Mouse (Mus musculus): ENCODE measurements around the gene Aurkb.
A peak's percentile ranks its signal among the peaks of the same experiment; 100 is the strongest.

Gene Aurkb

DNA sequence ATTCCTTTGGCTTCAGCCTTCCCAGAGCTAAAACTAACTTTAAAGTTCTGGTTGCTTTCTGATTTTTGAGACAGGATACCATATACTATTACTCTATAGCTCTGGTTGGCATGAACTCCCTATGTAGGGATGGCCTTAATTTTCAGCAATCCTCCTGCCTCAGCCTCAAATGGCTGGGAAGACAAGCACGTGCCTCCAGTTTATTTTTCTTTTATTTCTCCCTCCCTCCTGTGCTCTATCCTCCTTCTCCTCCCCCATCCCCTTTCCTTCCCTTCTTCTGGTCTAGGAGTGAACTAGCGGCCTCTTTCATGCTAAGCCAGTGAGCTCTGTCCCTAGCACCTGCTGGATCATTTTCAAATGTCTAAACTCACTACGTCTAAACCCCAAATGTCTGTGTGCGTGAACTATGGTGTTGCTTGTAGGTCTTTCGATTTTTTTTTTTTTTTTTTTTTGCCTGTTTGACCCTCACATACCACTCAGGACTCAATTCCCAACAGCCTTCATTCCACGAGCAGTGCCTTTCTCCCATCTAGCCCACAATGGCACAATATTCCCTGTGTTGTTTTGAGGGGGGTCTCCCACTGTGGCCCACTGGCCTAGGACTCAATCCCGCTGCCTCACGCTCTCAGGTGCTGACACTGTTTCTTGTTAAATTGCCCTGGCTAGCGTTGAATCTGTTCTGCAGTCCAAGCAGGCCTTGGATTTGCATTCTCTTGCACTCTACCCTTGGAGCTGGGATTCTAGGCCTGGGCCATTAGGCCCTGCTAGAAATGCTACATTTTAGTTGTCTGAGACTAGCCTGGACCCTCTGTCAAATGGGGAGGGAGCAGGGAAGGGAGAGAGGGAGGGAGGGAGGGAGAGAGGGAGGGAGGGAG is 19.0 kb downstream of the Aurkb start:
- no peak for DNase-seq (ENCODE audit: low spot score)

DNA sequence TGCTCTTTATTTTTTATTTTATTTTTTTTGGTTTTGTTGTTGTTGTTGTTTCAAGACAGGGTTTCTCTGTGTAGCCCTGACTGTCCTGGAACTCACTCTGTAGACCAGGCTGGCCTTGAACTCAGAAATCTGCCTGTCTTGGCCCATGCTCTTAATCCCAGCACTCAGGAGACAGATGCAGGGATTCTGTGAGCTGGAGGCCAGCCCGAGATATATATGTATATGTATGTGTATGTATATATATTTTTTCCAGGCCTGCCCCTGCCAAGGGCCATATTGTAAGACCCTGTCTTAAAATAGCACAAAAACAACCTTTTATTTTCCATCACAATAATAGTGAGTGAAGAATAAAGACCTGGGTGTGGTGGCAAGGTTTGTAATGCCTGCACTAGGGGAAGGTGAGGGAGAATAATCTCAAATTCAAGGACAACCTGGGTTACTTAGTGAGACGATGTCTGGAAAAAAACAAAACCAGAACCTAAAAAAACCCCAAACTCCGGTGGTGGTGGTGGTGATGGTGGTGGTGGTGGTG is 20.0 kb downstream of the Aurkb start:
- no peak for DNase-seq (ENCODE audit: low spot score)

- no peak for DNase-seq (ENCODE audit: low spot score)
These were observed 20.9 kb downstream of the Aurkb start for GRCm38 (mm10) chr11:69066163-69066861.

DNA sequence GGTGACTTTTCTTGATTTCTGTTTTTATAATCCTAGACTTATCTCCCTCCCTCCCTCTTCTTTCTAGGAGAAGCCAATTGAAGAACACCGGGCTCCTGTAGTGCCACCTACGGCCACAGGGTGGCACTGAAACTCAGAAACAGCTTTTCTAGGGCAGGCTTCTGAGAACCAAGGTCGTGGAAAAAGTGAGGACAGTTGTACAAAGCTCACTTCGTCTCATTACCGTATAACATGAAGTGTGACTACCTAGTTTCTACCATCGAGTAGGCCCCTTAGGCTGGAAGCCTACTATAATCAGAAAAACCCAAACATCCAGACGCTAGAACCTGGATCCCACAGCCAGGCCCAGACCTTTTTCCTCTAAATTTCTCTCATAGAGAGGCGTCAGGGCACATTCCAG is 21.5 kb downstream of the Aurkb start:
- DNase-seq (ENCODE audit: low spot score) = peak; percentile 89

- DNase-seq (ENCODE audit: low spot score) = peak; percentile 48
These were observed 22.2 kb downstream of the Aurkb start for GRCm38 (mm10) chr11:69067601-69068000.

GRCm38 (mm10) chr11:69070093-69070492 is 24.6 kb downstream of the Aurkb start:
- DNase-seq (ENCODE audit: low spot score) = no peak

GRCm38 (mm10) chr11:69070590-69071222 is 25.3 kb downstream of the Aurkb start, which contains the start of gene Tmem107:
Gene Tmem107 (plus strand): TSS chr11:69070806.
- DNase-seq (ENCODE audit: low spot score) = peak; percentile 92

GRCm38 (mm10) chr11:69071262-69071661 is 25.8 kb downstream of the Aurkb start:
- DNase-seq (ENCODE audit: low spot score) = no peak

GRCm38 (mm10) chr11:69072234-69072633 is 26.8 kb downstream of the Aurkb start:
- DNase-seq (ENCODE audit: low spot score) = no peak

DNA sequence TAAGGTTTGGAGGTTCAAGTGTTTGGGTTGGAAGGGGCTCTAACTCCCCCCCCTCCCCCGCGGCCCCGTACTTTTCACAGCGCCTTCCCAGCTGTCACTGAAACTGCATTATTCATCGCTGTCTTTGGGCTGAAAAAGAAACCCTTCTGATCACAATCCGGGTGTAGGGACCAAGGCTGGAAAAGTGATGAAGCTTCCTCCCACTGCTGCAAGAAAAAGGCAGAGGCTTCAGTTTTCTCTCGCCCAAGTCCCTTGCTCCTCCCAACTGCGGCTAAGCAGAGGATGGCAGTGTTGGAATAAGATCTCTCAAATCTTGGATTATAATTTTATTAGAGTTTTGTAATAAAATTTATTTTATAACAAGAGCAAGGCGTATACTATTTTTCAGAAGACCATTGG is 27.2 kb downstream of the Aurkb start:
- DNase-seq (ENCODE audit: low spot score) = no peak

- peak; percentile 57 for DNase-seq (ENCODE audit: low spot score)
These were observed 27.8 kb downstream of the Aurkb start for GRCm38 (mm10) chr11:69073065-69073888.

DNA sequence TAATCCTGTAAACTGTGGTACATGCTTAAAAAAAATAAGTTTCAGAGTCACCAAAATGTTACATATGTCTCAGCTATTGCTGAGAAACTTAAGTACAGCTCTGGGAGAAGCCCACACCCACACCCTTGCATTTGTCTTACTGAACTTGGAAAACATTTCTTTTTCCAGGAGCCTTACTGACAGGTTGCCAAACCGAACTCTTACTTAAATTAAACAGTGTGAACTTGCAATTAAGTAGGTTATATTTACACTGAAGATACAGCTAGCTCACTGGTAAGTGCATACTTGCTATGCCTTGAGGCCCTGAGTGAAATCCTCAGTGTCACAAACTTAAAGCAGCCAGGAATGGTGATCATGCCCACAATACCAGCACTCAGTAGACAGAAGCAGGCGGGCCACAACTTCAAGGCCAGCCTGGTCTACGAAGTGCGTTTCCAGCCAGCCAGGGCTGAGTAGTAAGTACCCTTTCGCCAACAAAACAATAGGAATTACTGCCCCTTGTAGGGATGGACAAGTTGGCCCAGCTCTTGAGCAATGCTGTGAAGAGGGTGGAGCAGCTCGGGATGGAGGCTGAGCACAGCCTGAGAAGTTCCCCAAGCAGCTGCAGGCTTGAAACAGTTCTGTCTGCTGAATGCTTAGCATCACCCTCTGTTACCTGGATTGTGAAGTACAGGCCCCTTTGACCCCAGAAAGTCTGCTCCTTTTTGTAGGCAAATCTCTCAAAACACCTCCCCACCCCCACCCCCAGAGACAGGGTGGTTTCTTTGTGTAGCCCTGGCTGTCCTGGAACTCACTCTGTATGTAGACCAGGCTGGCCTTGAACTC is 28.7 kb downstream of the Aurkb start:
- DNase-seq (ENCODE audit: low spot score) = no peak

GRCm38 (mm10) chr11:69074776-69075069 is 29.3 kb downstream of the Aurkb start:
- no peak for DNase-seq (ENCODE audit: low spot score)

- DNase-seq (ENCODE audit: low spot score) = no peak
These were observed 30.5 kb downstream of the Aurkb start for GRCm38 (mm10) chr11:69075764-69076479.

DNA sequence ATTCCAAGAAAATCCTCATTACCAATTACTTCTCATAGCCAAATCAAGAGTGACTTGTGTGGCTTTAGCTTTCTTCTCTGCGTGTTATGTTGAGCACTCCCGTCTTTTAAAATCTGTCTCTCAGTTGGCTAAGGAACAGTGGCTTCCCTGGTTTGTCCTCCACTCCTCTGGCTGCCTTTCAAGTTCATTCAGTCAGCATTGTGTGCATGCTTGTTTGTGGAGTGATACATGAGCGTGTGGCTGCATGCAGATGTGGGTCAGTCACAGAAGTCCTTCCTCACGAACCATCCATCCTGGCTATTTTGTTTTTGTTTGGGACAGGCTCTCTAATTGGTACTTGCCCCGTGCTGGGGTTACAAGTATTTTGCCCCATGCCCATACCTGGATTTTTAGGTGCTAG is 31.1 kb downstream of the Aurkb start:
- no peak for DNase-seq (ENCODE audit: low spot score)

- no peak for DNase-seq (ENCODE audit: low spot score)
These were observed 31.9 kb downstream of the Aurkb start for GRCm38 (mm10) chr11:69077316-69077715.

GRCm38 (mm10) chr11:69078041-69078440 is 32.6 kb downstream of the Aurkb start:
- no peak for DNase-seq (ENCODE audit: low spot score)

DNA sequence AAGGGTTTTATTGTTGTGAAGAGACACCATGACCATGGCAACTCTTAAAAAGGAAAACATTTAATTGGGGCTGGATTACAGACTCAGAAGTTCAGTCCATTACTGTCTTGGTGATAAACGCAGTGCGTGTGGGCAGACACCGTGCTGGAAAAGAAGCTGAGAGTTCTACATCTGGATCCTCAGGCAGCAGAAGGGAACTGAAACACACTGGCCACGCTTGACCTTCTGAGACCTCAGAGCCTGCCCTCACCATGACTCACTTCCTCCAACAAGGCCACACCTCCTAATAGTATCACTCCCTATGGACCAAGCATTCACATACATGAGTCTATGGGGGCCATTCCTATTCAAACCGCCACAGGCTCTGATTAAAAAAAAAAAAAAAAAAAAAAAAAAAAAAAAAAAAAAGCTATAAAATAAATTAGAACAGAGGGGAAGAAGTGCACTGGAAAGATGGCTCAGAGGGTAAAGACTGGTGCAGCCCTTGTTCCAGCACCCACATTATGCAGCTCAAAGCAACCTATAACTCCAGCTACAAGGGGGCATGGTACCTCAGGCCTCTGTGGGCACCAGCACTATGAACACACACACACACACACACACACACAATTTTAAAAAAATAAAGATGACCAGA is 33.5 kb downstream of the Aurkb start:
- no peak for DNase-seq (ENCODE audit: low spot score)

- DNase-seq (ENCODE audit: low spot score) = no peak
These were observed 34.8 kb downstream of the Aurkb start for GRCm38 (mm10) chr11:69080102-69080854.
